Mouse (Mus musculus) adrenal gland, postnatal 4 days (tissue): ENCODE results near the gene Vmn1r149. TPM values are rescaled to one million over a fixed set of nuclear protein-coding genes. Genes with fewer than 3 reads are reported as not detected.
"Not testable (repeated sequence)": the region's sequence is repeated elsewhere in the genome, so short reads cannot be mapped to it uniquely, and the experiment has no call there.

Source experiments
- DNase-seq, 2 experiments: peaks; one replicate each; pipeline ENCODE4 v3.0.0; 2021 to 2022; ENCODE audit warnings: low spot score in 2 of 2, mixed read lengths in 2 of 2
- long read RNA-seq, 2 experiments: library from polyadenylated mRNA; stranded (forward); transcript quantifications; one replicate each; pipeline ENCODE4 v2.0.0; 2021
- total RNA-seq, 2 experiments: library from RNA; stranded (reverse); gene quantifications; 2 replicates each; pipeline ENCODE4 v1.2.3; 2021

Vmn1r149 gene
- total RNA-seq, result not detected
- long read RNA-seq, experiment 1, result 0 reads
- long read RNA-seq, experiment 2, result 0 reads

GRCm38 (mm10) chr7:22438129-22438528, at the start of gene Vmn1r149:
Gene Vmn1r149, minus strand, starts transcription at chr7:22438229.
- not testable (repeated sequence) for DNase-seq

GRCm38 (mm10) chr7:22463975-22464374, 25.9 kb upstream of the Vmn1r149 start, which contains the start of gene Gm10665:
Gene Gm10665, minus strand, starts transcription at chr7:22464075.
- DNase-seq, result not testable (repeated sequence)

GRCm38 (mm10) chr7:22413283-22413682, 24.7 kb downstream of the Vmn1r149 start, which contains the start of gene Vmn1r148:
Gene Vmn1r148, plus strand, starts transcription at chr7:22413583.
- not testable (repeated sequence) for DNase-seq

Other genes with a start within 250 kb of the Vmn1r149 start
- not detected for gene Vmn1r143, start 248.9 kb downstream of the Vmn1r149 start, total RNA-seq
- not detected for gene Gm8653, start 237.0 kb downstream of the Vmn1r149 start, total RNA-seq
- gene Gm8453, start 208.7 kb downstream of the Vmn1r149 start, total RNA-seq, result not detected
- not detected for gene Gm4187, start 108.5 kb downstream of the Vmn1r149 start, total RNA-seq
- not detected for gene Gm8660, start 67.2 kb downstream of the Vmn1r149 start, total RNA-seq
- not detected for gene Vmn1r148, start 24.6 kb downstream of the Vmn1r149 start, total RNA-seq
- not detected for gene Gm10665, start 25.8 kb upstream of the Vmn1r149 start, total RNA-seq
- gene Vmn1r151, start 61.4 kb upstream of the Vmn1r149 start, total RNA-seq, result not detected
- not detected for gene Vmn1r152, start 84.7 kb upstream of the Vmn1r149 start, total RNA-seq
- not detected for gene Gm8677, start 96.7 kb upstream of the Vmn1r149 start, total RNA-seq
- not detected for gene Gm4201, start 127.1 kb upstream of the Vmn1r149 start, total RNA-seq
- gene Gm4565, start 149.9 kb upstream of the Vmn1r149 start, total RNA-seq, result not detected
- gene Vmn1r155, start 219.8 kb upstream of the Vmn1r149 start, total RNA-seq, result not detected